Mouse (Mus musculus) Patski (cell line): ENCODE measurements around the gene Aff3. TPM values are rescaled to one million over a fixed set of nuclear protein-coding genes. Genes with fewer than 3 reads are reported as not detected.

Source experiments
- ATAC-seq: fragments of 100-300 bp; one replicate; pipeline ENCODE4 v1.8.0; 2021
- CTCF ChIA-PET: fragments of 350-600 bp; sonication (Branson Sonifier 250); formaldehyde crosslinking; loops from one replicate; lab custom pipeline; 2022; ENCODE audit warnings: inconsistent platforms; lab: Charles Lee
- POLR2A ChIA-PET: fragments of 350-600 bp; sonication (Branson Sonifier 250); formaldehyde crosslinking; loops from one replicate; lab custom pipeline; 2022; ENCODE audit warnings: antibody characterized with exemption, inconsistent platforms; lab: Charles Lee
- DNase-seq: peaks from one replicate; pipeline ENCODE4 v3.0.0-alpha.2; 2011; ENCODE audit warnings: low read depth, low spot score
- H3K27me3 ChIP-seq: fragments of 371-371 bp; one replicate; pipeline ENCODE4 v1.5.1; 2021
- CTCF ChIP-seq: fragments of 100-300 bp; IDR thresholded peaks from one replicate; pipeline ENCODE4 v1.5.1; 2021
- in situ Hi-C: fragments of 300-500 bp; cut with MboI; formaldehyde crosslinking; loops from 3 replicates; pipeline ENCODE4 v1.11.1; 2018; ENCODE audit warnings: low pct_unique_long_range_greater_than_20kb, mixed read lengths
- polyA plus RNA-seq: library from polyadenylated mRNA; unstranded; gene quantifications from one replicate; pipeline ENCODE4 v1.2.3, GENCODE M21; 2021

Gene Aff3
- polyA plus RNA-seq, 1 experiment from 2014 or later = 0.39 TPM

- TF ChIP-seq CTCF = no peak
- H3K27me3 ChIP-seq = no peaks in the 10 kb centered on the region
- in situ Hi-C loops = no loop called here
- ATAC-seq (no peak), DNase-seq (no peak)
- CTCF ChIA-PET = interaction anchor here (0.9 to 1.8 kb wide), 5 partner anchors 9 to 40 kb away, joined by 3 to 5 read pairs (median 4); no protein-coding TSS in a partner anchor
- POLR2A ChIA-PET = interaction anchor here (0.7 kb wide), 1 partner anchor 115 kb away, joined by 3 read pairs; no protein-coding TSS in a partner anchor
Measured at GRCm38 (mm10) chr1:38225166-38225565, 439.6 kb downstream of the Aff3 start.

DNA sequence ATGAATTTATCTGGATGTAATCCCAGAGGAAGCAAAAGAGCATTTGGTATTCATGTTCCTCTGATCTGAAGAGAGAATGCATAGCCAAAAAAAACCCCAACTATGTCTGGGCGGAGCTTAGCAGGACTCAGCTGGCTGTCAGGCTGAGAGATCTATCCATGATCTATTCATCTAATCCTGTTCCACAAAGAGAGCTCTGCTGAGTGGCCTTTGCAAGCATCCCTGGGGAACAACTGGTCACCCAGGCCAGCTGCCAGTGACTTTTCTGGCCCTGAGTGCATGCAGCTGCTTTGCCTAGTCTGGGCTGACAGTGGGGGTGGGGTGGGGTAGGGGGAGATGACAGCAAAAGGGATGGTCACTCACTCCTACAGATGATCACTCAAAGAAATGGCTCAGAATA is 442.6 kb downstream of the Aff3 start:
- ATAC-seq (no peak), DNase-seq (no peak)
- TF ChIP-seq CTCF = no peak
- peaks cover 4% of the 10 kb centered on the region for H3K27me3 ChIP-seq
- ChIA-PET CTCF (no interaction called here), POLR2A (no interaction called here)
- in situ Hi-C loops = no loop called here

DNA sequence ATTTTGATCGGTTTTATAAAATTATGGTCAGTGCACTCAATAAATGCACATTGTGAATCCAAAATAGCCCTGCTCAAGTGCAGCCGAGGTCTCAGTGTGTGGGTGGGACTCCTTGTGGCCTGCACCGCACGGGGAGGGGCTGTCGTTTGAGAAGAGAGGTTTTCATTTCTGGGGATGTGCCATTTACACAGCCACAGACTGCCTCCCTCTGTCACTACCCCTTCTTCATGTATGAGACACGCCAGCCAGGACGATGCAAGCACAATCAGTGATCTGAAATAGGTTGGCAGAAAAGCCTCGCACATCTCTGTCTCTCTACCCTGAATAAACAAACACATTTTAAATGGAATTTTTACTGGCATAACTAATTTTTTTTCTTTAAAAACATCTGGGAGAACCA is 443.3 kb downstream of the Aff3 start:
- POLR2A ChIA-PET = no interaction called here
- in situ Hi-C loops = no loop called here
- DNase-seq = no peak
- CTCF ChIA-PET = no interaction called here
- no peak for ATAC-seq
- TF ChIP-seq CTCF = no peak
- H3K27me3 ChIP-seq = peaks cover 4% of the 10 kb centered on the region

- in situ Hi-C loops = no loop called here
- peaks cover 4% of the 10 kb centered on the region for H3K27me3 ChIP-seq
- ChIA-PET CTCF (no interaction called here), POLR2A (no interaction called here)
- no peak for ATAC-seq
- TF ChIP-seq CTCF = no peak
- no peak for DNase-seq
Measured at GRCm38 (mm10) chr1:38217912-38218795, 446.6 kb downstream of the Aff3 start.

- ATAC-seq (no peak), DNase-seq (no peak)
- TF ChIP-seq CTCF = no peak
- in situ Hi-C loops = no loop called here
- ChIA-PET CTCF (interaction anchor here (1.4 kb wide), 1 partner anchor 14 kb away, joined by 3 read pairs; no protein-coding TSS in a partner anchor), POLR2A (no interaction called here)
- H3K27me3 ChIP-seq = peaks cover 4% of the 10 kb centered on the region
Measured at GRCm38 (mm10) chr1:38217098-38217497, 447.7 kb downstream of the Aff3 start.

- in situ Hi-C loops = no loop called here
- H3K27me3 ChIP-seq = peaks cover 4% of the 10 kb centered on the region
- DNase-seq = no peak
- ChIA-PET POLR2A (no interaction called here), CTCF (interaction anchor here (1.4 to 2.4 kb wide), 2 partner anchors 10 to 16 kb away, joined by 3 to 7 read pairs; no protein-coding TSS in a partner anchor)
- no peak for TF ChIP-seq CTCF
- ATAC-seq = no peak
Measured at GRCm38 (mm10) chr1:38213377-38213776, 451.4 kb downstream of the Aff3 start.

DNA sequence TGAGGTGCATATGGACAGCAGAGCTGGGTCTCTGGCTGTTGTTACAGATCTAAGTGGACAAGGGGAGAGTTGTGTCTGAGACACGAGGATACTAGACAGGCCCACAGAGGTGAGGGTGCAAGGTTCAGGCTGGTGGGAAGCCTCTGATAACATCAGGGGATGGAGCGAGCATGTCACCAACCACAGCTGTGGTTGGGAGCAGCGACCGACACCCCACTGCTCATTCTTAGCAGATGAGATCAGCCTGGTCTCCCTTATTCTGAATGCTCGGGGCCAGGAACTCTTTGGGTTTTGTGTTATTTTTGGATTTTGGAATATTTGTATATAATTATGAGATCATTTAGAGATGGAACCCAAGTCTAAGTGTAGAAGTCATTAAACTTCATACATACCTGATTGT is 452.4 kb downstream of the Aff3 start:
- DNase-seq = no peak
- ChIA-PET POLR2A (no interaction called here), CTCF (interaction anchor here (1.7 to 2.4 kb wide), 2 partner anchors 15 kb away, joined by 5 to 7 read pairs; no protein-coding TSS in a partner anchor)
- TF ChIP-seq CTCF = no peak
- no peaks in the 10 kb centered on the region for H3K27me3 ChIP-seq
- in situ Hi-C loops = no loop called here
- ATAC-seq = peak; percentile 34

DNA sequence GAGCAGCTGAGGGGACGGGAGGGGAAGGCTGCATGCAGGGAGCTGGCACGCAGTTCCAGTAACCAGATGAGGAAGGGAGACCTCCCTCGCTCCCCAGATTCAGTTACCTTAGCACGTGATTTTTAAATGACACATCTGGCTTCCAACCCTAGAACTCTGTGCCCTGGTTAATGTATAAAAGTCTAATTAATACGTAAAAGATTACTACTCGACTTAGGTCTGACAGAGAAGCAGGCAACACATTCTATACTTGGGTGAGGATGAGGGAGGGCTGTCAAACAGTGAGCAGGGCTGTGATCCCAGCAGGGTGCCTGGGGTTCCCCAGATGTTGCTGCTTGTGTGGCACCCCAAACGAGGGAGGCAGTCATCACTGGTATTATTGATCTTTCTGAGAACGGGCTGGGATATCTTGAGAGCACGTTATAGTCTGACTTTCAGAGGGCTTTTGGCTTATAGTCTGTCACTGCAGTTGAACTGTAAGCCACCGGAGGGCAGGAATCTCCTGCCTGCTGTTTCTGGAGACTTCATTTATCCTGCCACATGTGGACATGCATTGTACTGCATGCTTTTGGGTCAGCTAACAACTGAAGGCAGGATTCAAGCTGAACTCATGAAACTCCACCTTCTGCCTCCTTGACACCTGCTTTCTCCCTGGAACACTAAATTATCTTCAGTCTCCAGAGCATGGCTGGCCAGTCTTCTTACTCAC is 462.1 kb downstream of the Aff3 start:
- TF ChIP-seq CTCF = peak; percentile 98
- no peaks in the 10 kb centered on the region for H3K27me3 ChIP-seq
- CTCF ChIA-PET = interaction anchor here (1.0 to 1.8 kb wide), 2 partner anchors 14 to 191 kb away, joined by 3 to 6 read pairs; no protein-coding TSS in a partner anchor
- POLR2A ChIA-PET = no interaction called here
- in situ Hi-C loops = loop anchor here (10.0 kb wide), 1 partner anchor 182 kb away; no protein-coding TSS in a partner anchor
- DNase-seq (no peak), ATAC-seq (peak; percentile 67)

DNA sequence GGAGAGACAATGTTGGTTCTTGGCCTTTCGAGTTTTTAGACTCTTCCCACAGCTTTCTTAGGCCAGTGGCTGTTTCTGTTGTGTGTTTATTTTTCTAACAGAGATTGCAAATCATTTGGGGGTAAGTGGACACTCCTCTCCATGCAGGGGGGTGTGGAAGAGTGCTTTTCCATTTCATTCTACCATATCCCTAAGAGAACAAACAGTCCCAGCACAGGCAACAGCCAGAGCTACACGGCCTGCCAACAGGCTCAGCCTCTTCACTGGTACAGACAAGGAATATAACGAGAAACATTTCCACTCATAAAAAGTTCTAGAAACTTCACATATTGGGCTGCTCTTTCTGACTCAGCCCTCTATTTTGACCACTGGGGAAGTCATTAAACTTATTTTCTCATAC is 463.0 kb downstream of the Aff3 start:
- no peak for DNase-seq
- ChIA-PET POLR2A (no interaction called here), CTCF (interaction anchor here (1.1 to 1.8 kb wide), 3 partner anchors 15 to 192 kb away, joined by 3 to 6 read pairs (median 3); no protein-coding TSS in a partner anchor)
- TF ChIP-seq CTCF = no peak
- H3K27me3 ChIP-seq = no peaks in the 10 kb centered on the region
- in situ Hi-C loops = loop anchor here (10.0 kb wide), 1 partner anchor 183 kb away; no protein-coding TSS in a partner anchor
- ATAC-seq = no peak
